Mouse (Mus musculus) MN1 (cell line): ENCODE measurements around the gene Rundc3a.
"Not testable (repeated sequence)": the region's sequence is repeated elsewhere in the genome, so short reads cannot be mapped to it uniquely, and the experiment has no call there.

Source experiments
- DNase-seq: peaks from one replicate; pipeline ENCODE4 v3.0.0-alpha.2; 2016; ENCODE audit warnings: low spot score

Rundc3a gene

GRCm38 (mm10) chr11:102368347-102368746, 24.9 kb upstream of the Rundc3a start:
- DNase-seq = no peak

DNA sequence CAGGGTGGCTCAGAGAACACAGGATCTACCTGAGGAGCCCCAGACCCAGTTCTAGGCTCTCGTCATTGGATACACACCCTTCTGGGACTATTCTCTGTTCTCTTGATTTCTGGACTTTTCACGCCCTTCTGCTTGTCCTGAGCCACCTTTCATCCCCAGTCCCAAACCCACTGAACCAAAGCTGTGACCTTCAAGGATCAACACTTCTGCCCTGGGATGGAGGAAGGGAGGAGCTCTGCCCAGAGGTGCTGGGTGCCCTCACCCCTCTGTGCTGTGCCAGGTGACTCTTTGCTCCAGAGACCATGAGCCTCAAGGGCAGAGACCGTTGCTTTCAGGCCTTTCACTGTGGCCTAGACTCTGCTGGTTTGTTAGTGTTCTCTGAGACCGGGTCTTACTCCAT, 23.9 kb upstream of the Rundc3a start:
- DNase-seq = no peak

- DNase-seq = no peak
These were observed 22.9 kb upstream of the Rundc3a start for GRCm38 (mm10) chr11:102370285-102370684.

GRCm38 (mm10) chr11:102371926-102372685, 21.1 kb upstream of the Rundc3a start:
- no peak for DNase-seq

DNA sequence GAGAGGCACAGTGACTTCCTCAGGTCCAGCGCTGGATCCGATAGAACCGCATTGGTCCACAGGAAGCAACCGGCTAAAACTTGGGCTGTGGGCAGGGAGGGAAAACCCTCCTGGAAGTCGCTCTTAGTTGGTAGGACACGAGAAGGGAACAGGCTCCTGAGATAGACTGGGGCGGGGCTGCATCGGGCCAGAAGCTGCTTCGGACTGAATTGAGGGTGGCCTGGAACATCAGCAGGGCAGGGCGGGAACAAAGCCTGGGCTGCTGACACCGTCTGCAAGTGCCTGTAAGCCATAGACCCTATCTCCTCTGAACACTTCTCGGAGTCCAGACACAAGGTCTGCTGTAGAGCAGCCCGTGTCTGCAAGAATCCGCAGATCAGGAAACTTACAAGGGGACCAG, 20.3 kb upstream of the Rundc3a start:
- DNase-seq = no peak

DNA sequence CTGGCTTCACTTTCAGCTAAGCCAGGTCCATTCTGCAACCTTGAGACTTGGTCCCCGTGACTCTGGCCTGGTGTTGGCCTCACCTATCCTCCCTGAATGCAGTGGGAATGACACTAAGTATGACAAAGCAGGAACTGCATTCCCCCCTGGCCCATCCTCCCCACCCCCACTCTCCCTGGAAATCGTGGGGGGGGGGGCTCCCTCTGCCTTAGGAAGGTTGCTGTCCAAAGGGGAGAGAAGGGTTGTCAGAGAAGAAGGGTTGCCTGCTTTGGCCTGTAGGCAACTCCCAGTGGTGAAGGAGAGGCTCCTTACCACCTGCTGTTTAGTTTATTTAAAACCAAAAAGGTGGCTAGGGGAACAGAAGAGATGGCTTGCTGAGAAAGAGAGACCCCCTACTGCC, 19.6 kb upstream of the Rundc3a start:
- DNase-seq = no peak

GRCm38 (mm10) chr11:102374108-102374725, 19.0 kb upstream of the Rundc3a start:
- DNase-seq = no peak

GRCm38 (mm10) chr11:102375196-102376173, 17.7 kb upstream of the Rundc3a start:
- peak; percentile 75 for DNase-seq

GRCm38 (mm10) chr11:102376196-102376835, 16.9 kb upstream of the Rundc3a start:
- peak; percentile 49 for DNase-seq

DNA sequence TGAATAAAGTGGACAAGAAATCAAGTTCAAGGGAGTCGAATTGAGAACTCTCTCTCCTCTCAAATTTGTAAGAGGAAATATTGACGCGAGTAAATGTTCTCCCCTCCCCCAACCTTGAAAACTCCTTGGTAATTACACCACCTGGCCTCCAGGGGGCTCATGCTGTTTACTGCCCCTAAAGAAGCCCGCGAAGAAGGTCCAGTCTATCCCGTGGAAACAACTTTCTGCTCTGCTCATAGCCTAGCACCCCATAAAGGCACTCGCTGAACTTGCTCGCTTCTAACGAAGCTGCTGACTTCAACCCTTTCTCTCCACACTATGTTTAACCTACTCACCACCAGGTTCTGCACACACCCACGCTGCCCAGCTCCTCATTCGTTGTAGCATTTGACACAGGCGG, 16.0 kb upstream of the Rundc3a start:
- no peak for DNase-seq

GRCm38 (mm10) chr11:102380091-102380490, 13.1 kb upstream of the Rundc3a start:
- no peak for DNase-seq

- DNase-seq = peak; percentile 63
These were observed 11.7 kb upstream of the Rundc3a start for GRCm38 (mm10) chr11:102381341-102382100.

DNA sequence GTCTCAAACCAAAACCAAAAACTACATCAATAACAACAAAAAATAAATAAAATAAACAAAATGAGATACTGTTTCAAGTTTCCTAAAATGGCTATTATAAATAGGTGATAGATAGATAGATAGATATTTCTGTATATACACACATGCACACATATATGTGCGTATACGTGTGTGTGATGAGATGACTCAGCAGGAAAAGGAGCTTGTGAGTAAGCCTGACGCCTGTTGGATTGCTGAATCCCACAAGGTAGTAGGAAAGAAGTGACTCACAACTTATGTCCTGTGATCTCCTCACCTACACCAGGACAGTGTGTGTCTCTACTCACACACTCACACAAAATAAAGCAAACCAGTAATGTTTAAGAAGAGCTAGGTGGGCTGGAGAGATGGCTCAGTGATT, 10.4 kb upstream of the Rundc3a start:
- DNase-seq = no peak

DNA sequence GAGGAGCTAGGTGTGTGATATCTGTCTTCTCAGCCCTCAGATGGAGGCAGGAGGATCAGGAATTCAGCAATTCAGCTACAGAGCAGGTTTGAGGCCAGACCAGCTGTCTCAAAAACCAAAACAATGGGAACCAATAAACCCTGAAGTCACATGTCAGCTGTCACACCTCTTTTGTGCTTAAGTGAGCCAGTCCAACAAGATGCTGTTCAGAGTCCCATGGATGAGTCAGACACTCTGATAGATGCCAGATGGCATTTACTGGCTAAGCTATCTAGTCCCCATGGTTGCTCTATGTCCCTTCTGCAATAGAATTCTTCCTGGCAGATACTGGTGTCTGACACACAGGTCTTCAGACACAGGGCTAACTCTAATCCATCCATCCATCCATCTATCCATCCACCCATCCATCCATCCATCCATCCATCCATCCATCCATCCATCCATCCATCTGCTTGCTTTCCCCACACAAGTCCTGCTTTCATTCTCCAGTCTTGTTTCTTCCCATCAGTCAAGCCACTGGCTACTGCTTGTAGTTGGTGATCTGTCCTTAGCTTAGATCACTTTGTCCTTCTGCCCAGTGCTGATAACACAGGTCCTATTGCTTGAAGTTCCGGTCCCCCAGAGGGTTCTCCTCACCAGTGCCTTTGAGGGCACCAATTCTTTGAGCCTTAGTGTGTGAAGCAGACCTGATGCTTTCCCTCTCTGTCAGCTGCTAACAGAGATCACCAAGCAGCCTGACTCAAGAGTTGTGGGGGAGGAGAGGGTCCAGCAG, 9.7 kb upstream of the Rundc3a start:
- peak; percentile 79 for DNase-seq

DNA sequence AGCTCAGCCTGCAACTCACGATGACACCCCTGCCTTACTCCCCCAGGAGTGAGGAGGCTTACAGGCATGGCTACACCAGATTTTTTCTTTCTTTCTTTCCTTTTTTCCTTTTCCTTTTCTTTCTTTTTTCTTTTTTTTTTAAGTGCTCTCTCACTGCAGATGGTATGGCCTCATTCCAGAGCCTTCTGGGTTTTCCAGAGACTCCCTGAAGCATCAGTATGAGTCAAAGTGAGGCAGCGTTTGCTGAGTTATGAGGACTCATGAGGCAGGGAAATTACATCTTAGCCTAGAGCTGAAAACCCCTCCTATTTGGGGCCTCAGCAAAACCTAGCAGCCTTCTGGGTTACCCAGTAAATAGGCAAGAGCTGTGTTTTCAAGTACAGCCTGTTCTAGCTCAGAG, 8.8 kb upstream of the Rundc3a start:
- peak; percentile 55 for DNase-seq

GRCm38 (mm10) chr11:102385075-102385474, 8.1 kb upstream of the Rundc3a start:
- DNase-seq = no peak

DNA sequence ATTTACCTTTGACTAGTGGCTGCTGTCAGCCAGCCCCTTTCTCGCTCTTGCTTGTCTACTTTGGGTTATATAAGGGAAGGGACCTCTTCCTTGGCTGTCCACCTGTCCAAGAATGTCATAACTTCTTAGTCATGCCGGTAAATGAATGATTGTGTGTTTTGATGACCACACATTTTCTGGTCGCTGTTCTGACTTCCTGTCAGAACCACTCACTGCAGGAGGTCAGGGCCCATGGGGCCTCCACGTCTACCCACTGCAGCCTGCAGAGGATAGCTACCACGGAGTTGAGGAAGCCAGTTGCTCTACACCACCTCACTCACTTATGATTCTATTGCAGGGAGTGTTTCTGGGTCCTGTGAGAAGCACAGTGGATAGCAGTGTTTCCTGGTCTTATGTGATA, 7.1 kb upstream of the Rundc3a start:
- no peak for DNase-seq

DNA sequence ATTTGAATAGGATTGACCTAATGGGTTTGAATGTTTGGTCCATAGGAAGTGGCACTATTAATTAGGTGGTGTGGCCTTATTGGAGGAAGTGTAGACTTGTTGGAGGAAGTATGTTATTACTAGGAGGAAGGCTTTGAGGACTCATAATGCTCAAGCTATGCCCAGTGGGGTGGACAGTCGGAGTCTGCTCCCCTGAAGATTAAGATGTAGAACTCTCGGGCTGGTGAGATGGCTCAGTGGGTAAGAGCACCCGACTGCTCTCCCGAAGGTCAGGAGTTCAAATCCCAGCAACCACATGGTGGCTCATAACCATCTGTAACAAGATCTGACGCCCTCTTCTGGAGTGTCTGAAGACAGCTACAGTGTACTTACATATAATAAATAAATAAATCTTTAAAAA, 3.8 kb upstream of the Rundc3a start:
- DNase-seq = not testable (repeated sequence)

DNA sequence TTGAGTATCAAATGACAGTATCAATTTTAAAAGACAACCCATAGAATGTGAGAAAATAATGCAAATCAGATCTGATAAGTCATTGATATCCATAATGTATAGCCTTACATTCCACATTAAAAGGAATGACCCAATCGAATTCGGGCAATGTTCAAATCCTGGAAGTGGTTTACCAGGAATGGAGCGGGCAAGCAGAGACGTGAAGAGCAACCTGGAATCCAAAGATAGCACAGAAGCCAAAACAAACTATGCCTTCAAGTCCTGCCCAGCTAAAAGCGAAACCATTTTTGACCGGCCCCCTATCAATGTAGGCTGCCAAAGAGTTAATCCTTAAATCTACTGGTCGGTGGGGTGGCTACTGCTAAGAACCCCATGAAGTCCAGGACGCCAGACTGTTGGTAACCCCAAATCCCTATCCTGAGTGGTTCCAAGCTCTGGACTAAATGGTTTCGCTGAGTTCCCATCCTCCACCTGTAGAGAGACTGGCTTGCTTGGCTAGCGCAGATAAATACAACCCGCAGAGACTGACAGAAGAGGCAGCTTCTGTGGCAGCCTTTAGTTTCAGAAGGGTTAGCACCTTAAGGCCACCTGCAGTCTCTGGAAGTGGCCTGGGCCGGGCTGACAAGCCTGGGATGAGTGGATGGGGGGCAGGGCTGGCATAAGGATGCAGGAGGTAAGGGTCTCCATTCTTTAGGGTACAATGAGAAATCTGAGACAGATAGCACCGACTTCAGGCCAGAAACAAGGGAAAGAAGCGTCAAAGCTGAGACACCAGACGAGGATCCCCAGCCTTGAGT, 564 bp upstream of the Rundc3a start:
- DNase-seq = peak; percentile 58
